Comparison of ENCODE assay signal across 19 mouse cellular contexts in genomic region chr4:85853401-85853800, GRCm38 (mm10).
"Had no signal": no experiment of that assay in that cellular context is flagged by ENCODE, and none has a peak within 500 bp of the region (broad histone marks: within the 10 kb centered on the region; RNA-seq: fewer than 3 reads in every experiment).

No protein-coding gene starts in this region.

- H3K4me1 ChIP-seq: liver, embryonic 13.5 days; midbrain, embryonic 15.5 days; neural tube, embryonic 12.5 days had no signal

- DNase-seq: kidney, postnatal 10 days; kidney, postnatal 36 days; layer of hippocampus, postnatal 36 days; liver, embryonic 13.5 days; lung, adult 2 months; lung, postnatal 14 days; lung, postnatal 4 days; right cerebral cortex, adult 18-20 months; right cerebral cortex, postnatal 14 days; right cerebral cortex, postnatal 4 days; thymus, adult 2 months; thymus, postnatal 14 days; thymus, postnatal 4 days had no signal

- H3K9ac ChIP-seq: liver, embryonic 13.5 days; midbrain, embryonic 15.5 days; neural tube, embryonic 12.5 days; neural tube, embryonic 15.5 days had no signal

- H3K4me3 ChIP-seq: left cerebral cortex, adult 2 months; liver, embryonic 13.5 days; midbrain, embryonic 15.5 days; neural tube, embryonic 12.5 days; neural tube, embryonic 15.5 days had no signal

- H3K36me3 ChIP-seq: liver, embryonic 13.5 days; midbrain, embryonic 15.5 days; neural tube, embryonic 12.5 days; neural tube, embryonic 15.5 days had no signal

- H3K9me3 ChIP-seq: liver, embryonic 13.5 days; midbrain, embryonic 15.5 days; neural tube, embryonic 12.5 days; neural tube, embryonic 15.5 days had no signal

- H3K4me2 ChIP-seq: liver, embryonic 13.5 days; midbrain, embryonic 11.5 days; midbrain, embryonic 15.5 days; neural tube, embryonic 12.5 days; neural tube, embryonic 15.5 days had no signal

- H3K27ac ChIP-seq: left cerebral cortex, adult 2 months; liver, embryonic 13.5 days; midbrain, embryonic 15.5 days; neural tube, embryonic 12.5 days; neural tube, embryonic 15.5 days; stomach, postnatal 0 days had no signal

- ATAC-seq: midbrain, embryonic 15.5 days had no signal

- H3K27me3 ChIP-seq: liver, embryonic 13.5 days; midbrain, embryonic 15.5 days; neural tube, embryonic 12.5 days; neural tube, embryonic 15.5 days had no signal
